Mouse (Mus musculus) myocyte (in vitro differentiated cells): ENCODE data around the gene Iscu. TPM values are rescaled to one million over a fixed set of nuclear protein-coding genes. Genes with fewer than 3 reads are reported as not detected.

Experiments
- H3K27me3 ChIP-seq: one replicate; pipeline ENCODE4 v1.6.1; 2011; ENCODE audit not compliant: control insufficient read depth, insufficient read depth, insufficient read length
- H3K36me3 ChIP-seq: one replicate; pipeline ENCODE4 v1.6.1; 2011; ENCODE audit not compliant: control insufficient read depth, insufficient read depth
- H3K4me2 ChIP-seq: one replicate; pipeline ENCODE4 v1.6.1; 2011; ENCODE audit warnings: low read depth, control low read depth
- H3K4me3 ChIP-seq: one replicate; pipeline ENCODE4 v1.5.1; 2011; ENCODE audit warnings: mild to moderate bottlenecking, control low read depth, moderate library complexity
- H3K79me2 ChIP-seq: one replicate; pipeline ENCODE4 v1.6.1; 2011; ENCODE audit not compliant: control insufficient read depth, insufficient read depth
- H3ac ChIP-seq: one replicate; pipeline ENCODE4 v1.6.1; 2011; ENCODE audit not compliant: control insufficient read depth, insufficient read length
- CEBPB ChIP-seq: IDR thresholded peaks from 2 replicates; pipeline ENCODE4 v1.6.1; 2011; ENCODE audit warnings: mild to moderate bottlenecking, moderate library complexity; ENCODE audit not compliant: poor library complexity, insufficient read depth, severe bottlenecking
- E2F4 ChIP-seq: IDR thresholded peaks from one replicate; pipeline ENCODE4 v1.6.1; 2011; ENCODE audit warnings: mild to moderate bottlenecking, control low read depth, moderate library complexity; ENCODE audit not compliant: insufficient read depth
- MAX ChIP-seq: IDR thresholded peaks from one replicate; pipeline ENCODE4 v1.6.1; 2011; ENCODE audit warnings: low read depth, mild to moderate bottlenecking, control low read depth
- MYOD1 ChIP-seq, 3 experiments: IDR thresholded peaks; one replicate each; pipeline ENCODE4 v1.6.1; 2011; ENCODE audit warnings: control low read depth in 2 of 3, low read depth in 2 of 3, mild to moderate bottlenecking in 2 of 3, moderate library complexity in 1 of 3; ENCODE audit not compliant: insufficient read length in 2 of 3, control insufficient read depth in 1 of 3
- MYOG ChIP-seq, 3 experiments: IDR thresholded peaks; one replicate each; pipeline ENCODE4 v1.6.1; 2011; ENCODE audit warnings: control low read depth in 2 of 3, low read depth in 2 of 3, mild to moderate bottlenecking in 2 of 3; ENCODE audit not compliant: insufficient read length in 2 of 3, control insufficient read depth in 1 of 3, insufficient read depth in 1 of 3
- POLR2A ChIP-seq: IDR thresholded peaks from one replicate; pipeline ENCODE4 v1.6.1; 2011; ENCODE audit warnings: low read depth, mild to moderate bottlenecking, control low read depth, moderate library complexity; ENCODE audit not compliant: insufficient read length
- POLR2AphosphoS2 ChIP-seq: IDR thresholded peaks from one replicate; pipeline ENCODE4 v1.6.1; 2011; ENCODE audit warnings: low read depth, control low read depth; ENCODE audit not compliant: insufficient read length
- REST ChIP-seq: IDR thresholded peaks from one replicate; pipeline ENCODE4 v1.6.1; 2011; ENCODE audit warnings: mild to moderate bottlenecking, control low read depth, moderate library complexity; ENCODE audit not compliant: insufficient read depth, insufficient read length
- SRF ChIP-seq: IDR thresholded peaks from one replicate; pipeline ENCODE4 v1.6.1; 2011; ENCODE audit warnings: low read depth; ENCODE audit not compliant: control insufficient read depth, insufficient read length
- TCF12 ChIP-seq: IDR thresholded peaks from one replicate; pipeline ENCODE4 v1.6.1; 2011; ENCODE audit warnings: mild to moderate bottlenecking, control low read depth; ENCODE audit not compliant: poor library complexity, insufficient read depth, severe bottlenecking
- TCF3 ChIP-seq: IDR thresholded peaks from one replicate; pipeline ENCODE4 v1.6.1; 2011; ENCODE audit warnings: low read depth, control low read depth; ENCODE audit not compliant: insufficient read length
- USF1 ChIP-seq: IDR thresholded peaks from one replicate; pipeline ENCODE4 v1.6.1; 2011; ENCODE audit warnings: low read depth, mild to moderate bottlenecking, control low read depth, moderate library complexity
- polyA plus RNA-seq: library from polyadenylated mRNA; unstranded; fragments of >200 nt; fragmentation: generic; extraction: Trizol; gene quantifications from one replicate; pipeline ENCODE4 v1.2.1, GENCODE M21; 2012; ENCODE audit warnings: missing spikeins

Iscu gene
- polyA plus RNA-seq, 1 experiment, result 163 TPM

GRCm38 (mm10) chr5:113815041-113815389 is 42.5 kb downstream of the Iscu start:
- no peak for TF ChIP-seq MAX
- no peak for TF ChIP-seq MYOG (IDR thresholded peaks at IDR 0.05; ENCODE audit: control insufficient read depth in 1 of 3, insufficient read depth in 1 of 3, insufficient read length in 2 of 3, low read depth in 2 of 3)
- TF ChIP-seq POLR2AphosphoS2, result no peak
- no peak for TF ChIP-seq E2F4
- no peak for TF ChIP-seq TCF3
- TF ChIP-seq SRF, result no peak
- TF ChIP-seq CEBPB, result no peak

DNA sequence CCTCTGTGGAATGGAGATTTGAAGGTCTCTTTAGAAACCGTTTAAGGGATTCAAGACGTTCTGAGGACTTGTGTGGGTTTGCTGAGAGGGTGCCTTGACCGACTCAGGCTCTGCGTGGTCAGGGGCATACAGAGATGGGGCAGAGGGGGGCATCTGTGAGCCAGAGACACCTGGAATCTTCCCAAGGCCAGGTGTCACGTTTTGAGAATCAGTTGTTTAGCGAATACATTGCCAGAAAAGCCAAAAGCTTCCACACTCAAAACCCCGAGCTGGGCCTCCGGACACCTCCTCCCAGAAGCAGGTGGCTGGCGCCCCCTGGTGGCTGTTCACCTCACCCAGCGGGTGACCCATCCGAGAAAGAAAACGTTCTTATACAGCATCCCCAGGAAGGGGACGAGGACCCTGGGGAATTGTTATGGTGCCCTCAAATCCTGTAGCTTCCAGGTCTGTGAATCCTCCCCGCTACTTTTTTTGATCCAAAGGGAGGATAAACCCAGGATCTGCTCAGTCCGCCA is 43.1 kb downstream of the Iscu start:
- H3ac ChIP-seq, result no peak overlapping the region
- peaks cover 6% of the 10 kb centered on the region for H3K27me3 ChIP-seq
- H3K4me2 ChIP-seq, result peak overlapping the region; percentile 31
- TF ChIP-seq POLR2AphosphoS2 (no peak), E2F4 (no peak), POLR2A (no peak), MYOG (IDR thresholded peaks at IDR 0.05; ENCODE audit: control insufficient read depth in 1 of 3, insufficient read depth in 1 of 3, insufficient read length in 2 of 3, low read depth in 2 of 3) (no peak), CEBPB (no peak), USF1 (no peak), SRF (no peak), MYOD1 (IDR thresholded peaks at IDR 0.05; ENCODE audit: control insufficient read depth in 1 of 3, insufficient read length in 2 of 3, low read depth in 2 of 3) (no peak), MAX (no peak), REST (no peak), TCF3 (no peak), TCF12 (no peak)
- H3K36me3 ChIP-seq, result no peaks in the 10 kb centered on the region
- H3K79me2 ChIP-seq, result no peaks in the 10 kb centered on the region
- H3K4me3 ChIP-seq, result no peak overlapping the region

More at GRCm38 (mm10) chr5:113815041-113815389, 42.5 kb downstream of the Iscu start:
- Histone ChIP-seq H3K79me2 (no peaks in the 10 kb centered on the region), H3K36me3 (no peaks in the 10 kb centered on the region), H3K4me3 (no peak overlapping the region), H3K27me3 (peaks cover 6% of the 10 kb centered on the region), H3K4me2 (no peak overlapping the region), H3ac (no peak overlapping the region)

GRCm38 (mm10) chr5:113818572-113818971 is 46.0 kb downstream of the Iscu start:
- Histone ChIP-seq H3K4me2 (no peak overlapping the region), H3K36me3 (no peaks in the 10 kb centered on the region), H3K27me3 (peaks cover 6% of the 10 kb centered on the region), H3K4me3 (no peak overlapping the region), H3K79me2 (no peaks in the 10 kb centered on the region), H3ac (no peak overlapping the region)
- no peak for TF ChIP-seq TCF12
- TF ChIP-seq E2F4, result no peak
- TF ChIP-seq POLR2A, result no peak
- no peak for TF ChIP-seq SRF
- no peak for TF ChIP-seq TCF3
- TF ChIP-seq REST, result no peak
- no peak for TF ChIP-seq USF1
- TF ChIP-seq MAX, result no peak
- no peak for TF ChIP-seq POLR2AphosphoS2
- no peak for TF ChIP-seq MYOD1 (IDR thresholded peaks at IDR 0.05; ENCODE audit: control insufficient read depth in 1 of 3, insufficient read length in 2 of 3, low read depth in 2 of 3)
- no peak for TF ChIP-seq MYOG (IDR thresholded peaks at IDR 0.05; ENCODE audit: control insufficient read depth in 1 of 3, insufficient read depth in 1 of 3, insufficient read length in 2 of 3, low read depth in 2 of 3)
- no peak for TF ChIP-seq CEBPB

DNA sequence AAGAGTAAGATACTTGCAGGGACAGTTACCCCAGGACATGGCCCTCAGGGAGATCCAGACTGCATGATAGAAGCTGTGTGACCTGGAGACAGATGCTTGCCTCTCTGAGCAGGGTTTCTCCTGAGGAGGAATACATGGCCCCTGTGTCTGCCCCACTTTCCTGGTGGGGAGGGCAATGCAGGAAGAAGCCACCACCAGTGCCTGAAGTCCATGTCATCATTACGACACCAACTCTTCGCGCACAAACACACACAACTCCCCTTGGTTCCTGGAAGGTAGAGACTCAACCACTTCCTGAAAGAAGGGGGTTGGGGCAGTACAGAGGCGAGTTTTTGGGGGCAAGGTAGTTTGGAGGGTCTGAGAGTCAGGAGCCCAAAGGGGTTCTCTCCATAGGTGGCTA is 51.7 kb downstream of the Iscu start:
- Histone ChIP-seq H3K4me2 (no peak overlapping the region), H3ac (no peak overlapping the region), H3K4me3 (no peak overlapping the region), H3K27me3 (peaks cover 7% of the 10 kb centered on the region), H3K79me2 (no peaks in the 10 kb centered on the region), H3K36me3 (no peaks in the 10 kb centered on the region)
- TF ChIP-seq SRF (no peak), TCF3 (no peak), TCF12 (no peak), POLR2A (no peak), MAX (no peak), MYOD1 (IDR thresholded peaks at IDR 0.05; ENCODE audit: control insufficient read depth in 1 of 3, insufficient read length in 2 of 3, low read depth in 2 of 3) (no peak), POLR2AphosphoS2 (no peak), E2F4 (no peak), REST (no peak)

DNA sequence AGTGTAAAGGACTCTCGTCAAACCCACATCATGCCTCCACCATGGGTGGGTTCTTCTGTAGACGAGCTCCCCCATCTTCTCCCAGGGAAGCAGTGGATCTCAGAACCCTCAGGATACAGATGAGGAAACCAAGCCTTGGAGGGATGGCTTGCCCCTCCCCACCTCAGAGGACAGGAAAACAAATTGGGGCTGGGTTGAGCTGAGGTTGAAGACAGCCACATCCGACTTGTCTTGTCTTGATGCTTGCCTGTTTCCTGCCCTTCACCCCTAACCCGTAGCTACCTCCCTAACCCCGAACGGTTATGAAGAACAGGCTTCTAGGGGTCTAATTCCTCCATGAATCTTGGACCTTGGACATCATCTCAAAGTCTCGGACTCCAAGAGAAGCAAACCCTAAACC is 53.0 kb downstream of the Iscu start:
- no peak overlapping the region for H3ac ChIP-seq
- peaks cover 7% of the 10 kb centered on the region for H3K27me3 ChIP-seq
- H3K4me3 ChIP-seq, result no peak overlapping the region
- TF ChIP-seq SRF (no peak), MYOG (IDR thresholded peaks at IDR 0.05; ENCODE audit: control insufficient read depth in 1 of 3, insufficient read depth in 1 of 3, insufficient read length in 2 of 3, low read depth in 2 of 3) (no peak), MAX (no peak), POLR2AphosphoS2 (no peak), USF1 (no peak), MYOD1 (IDR thresholded peaks at IDR 0.05; ENCODE audit: control insufficient read depth in 1 of 3, insufficient read length in 2 of 3, low read depth in 2 of 3) (no peak), TCF3 (no peak)
- H3K36me3 ChIP-seq, result no peaks in the 10 kb centered on the region
- H3K4me2 ChIP-seq, result no peak overlapping the region
- no peaks in the 10 kb centered on the region for H3K79me2 ChIP-seq
